Mouse (Mus musculus) liver, postnatal 0 days (tissue): ENCODE measurements around the gene Gm10256.
"Not testable (repeated sequence)": the region's sequence is repeated elsewhere in the genome, so short reads cannot be mapped to it uniquely, and the experiment has no call there.

Experiments used
- CTCF ChIP-seq: sonication (generic); IDR thresholded peaks from 2 replicates; pipeline ENCODE4 v1.5.1; 2016; ENCODE audit warnings: antibody characterized with exemption, low read depth
- EP300 ChIP-seq: IDR thresholded peaks from 2 replicates; pipeline ENCODE4 v1.6.1; 2016; ENCODE audit warnings: antibody characterized with exemption, low read depth, mild to moderate bottlenecking

DNA sequence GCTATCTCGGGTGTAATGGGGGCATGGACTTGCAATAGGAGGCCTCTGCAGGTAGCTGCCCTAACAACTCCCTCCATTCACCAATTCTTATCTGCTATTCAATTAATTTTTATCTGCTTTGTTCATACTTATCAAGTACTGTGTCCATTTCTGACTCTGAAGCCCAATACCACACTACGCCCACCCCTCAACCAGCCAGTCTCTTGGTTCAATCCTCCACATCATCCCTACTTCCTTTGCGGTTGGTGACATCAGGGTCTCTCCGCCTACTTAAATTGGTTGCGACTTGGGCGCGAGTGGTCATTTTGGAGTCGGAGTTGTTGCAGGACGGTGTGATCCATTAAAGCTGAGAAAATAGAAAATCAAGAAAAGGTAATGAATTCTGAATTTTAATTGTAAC, 70.2 kb downstream of the Gm10256 start, which contains the start of gene Gm10352:
- not testable (repeated sequence) for TF ChIP-seq CTCF, EP300
